Mouse (Mus musculus): ENCODE data around the gene Gm5346. TPM values are rescaled to one million over a fixed set of nuclear protein-coding genes. Genes with fewer than 3 reads are reported as not detected.
"Not testable (repeated sequence)": the region's sequence is repeated elsewhere in the genome, so short reads cannot be mapped to it uniquely, and the experiment has no call there.

The Gm5346 gene
- polyA plus RNA-seq (2015; fragmentation: Nextera tagmentation; extraction: Ambion mirVana), result not detected in 2 replicates

DNA sequence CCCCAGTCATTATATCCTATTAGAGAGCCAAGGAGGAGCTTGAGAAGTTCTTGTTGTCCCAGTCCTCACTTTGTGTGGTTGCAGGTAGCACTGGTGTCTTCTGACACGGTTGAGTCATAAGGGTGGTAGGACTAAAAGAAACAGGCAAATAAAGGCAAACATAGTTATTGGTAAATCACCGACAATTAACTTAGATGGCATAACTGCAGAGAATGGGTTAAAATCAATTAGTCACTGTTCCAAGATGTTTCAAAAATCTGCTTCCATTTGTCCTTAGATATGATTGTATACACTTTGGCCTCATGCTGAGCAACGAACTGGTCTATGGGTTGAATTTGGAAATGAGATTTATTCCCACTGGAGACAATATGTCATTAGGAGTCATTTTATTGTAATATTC is at the start of gene Gm5346:
TSS of gene Gm5346 (minus strand) at position 101 of the 400 bp plus-strand sequence.
- Histone ChIP-seq H3K9me3 (replicated peaks) (no peaks in the 10 kb centered on the region), H3K36me3 (no peaks in the 10 kb centered on the region), H3K4me2 (replicated peaks) (no peak within 1 kb of the TSS), H3K4me3 (replicated peaks) (no peak within 1 kb of the TSS), H3K9ac (no peak within 1 kb of the TSS), H3K27me3 (no peaks in the 10 kb centered on the region), H3K27ac (replicated peaks) (no peak within 1 kb of the TSS), H3K4me1 (no peaks in the 10 kb centered on the region)
- no peak for ATAC-seq (ENCODE audit: insufficient number of reproducible peaks, low FRiP score, low TSS enrichment, low read depth)
- WGBS, result 87% methylated on average over 3 of the region's 3 CpGs

GRCm38 (mm10) chr8:43616046-43616445 is 11.0 kb downstream of the Gm5346 start:
- no peak for ATAC-seq (ENCODE audit: insufficient number of reproducible peaks, low FRiP score, low TSS enrichment, low read depth)
- Histone ChIP-seq H3K36me3 (no peaks in the 10 kb centered on the region), H3K27me3 (no peaks in the 10 kb centered on the region), H3K9me3 (replicated peaks) (no peaks in the 10 kb centered on the region), H3K4me2 (replicated peaks) (no peak overlapping the region), H3K9ac (no peak overlapping the region), H3K4me1 (no peaks in the 10 kb centered on the region), H3K27ac (replicated peaks) (no peak overlapping the region), H3K4me3 (replicated peaks) (no peak overlapping the region)
- 100% methylated on average over 1 of the region's 1 CpGs for WGBS

- H3K4me3 ChIP-seq (replicated peaks); H3K4me2 ChIP-seq (replicated peaks); ATAC-seq (ENCODE audit: insufficient number of reproducible peaks, low FRiP score, low TSS enrichment, low read depth); H3K4me1 ChIP-seq; H3K27me3 ChIP-seq; H3K9ac ChIP-seq; H3K9me3 ChIP-seq (replicated peaks); H3K27ac ChIP-seq (replicated peaks); H3K36me3 ChIP-seq: not testable (repeated sequence)
- WGBS, result 81% methylated on average over 13 of the region's 13 CpGs
These were observed 23.4 kb downstream of the Gm5346 start for GRCm38 (mm10) chr8:43603657-43604056.

DNA sequence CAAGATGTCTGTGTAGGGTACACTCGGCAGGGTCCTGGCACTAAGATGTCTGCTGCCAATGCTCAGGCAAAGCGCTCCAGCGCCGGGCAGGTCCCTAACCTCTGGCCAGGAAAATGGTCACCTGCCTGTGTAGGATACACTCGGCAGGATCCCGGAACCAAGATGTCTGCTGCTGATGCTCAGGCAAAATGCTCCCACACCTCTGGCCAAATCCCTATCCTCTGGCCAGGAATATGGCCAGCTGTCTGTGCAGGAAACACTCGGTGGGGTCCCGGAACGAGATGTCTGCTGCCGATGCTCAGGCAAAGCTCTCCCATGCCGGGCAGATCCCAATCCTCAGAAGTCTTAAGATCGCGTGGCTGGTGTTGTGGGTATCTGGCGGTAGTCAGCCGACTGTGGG is 23.9 kb downstream of the Gm5346 start:
- H3K9ac ChIP-seq; H3K4me3 ChIP-seq (replicated peaks); H3K36me3 ChIP-seq; ATAC-seq (ENCODE audit: insufficient number of reproducible peaks, low FRiP score, low TSS enrichment, low read depth); H3K27me3 ChIP-seq; H3K4me1 ChIP-seq; H3K27ac ChIP-seq (replicated peaks); H3K9me3 ChIP-seq (replicated peaks); H3K4me2 ChIP-seq (replicated peaks): not testable (repeated sequence)
- WGBS, result 96% methylated on average over 15 of the region's 15 CpGs

DNA sequence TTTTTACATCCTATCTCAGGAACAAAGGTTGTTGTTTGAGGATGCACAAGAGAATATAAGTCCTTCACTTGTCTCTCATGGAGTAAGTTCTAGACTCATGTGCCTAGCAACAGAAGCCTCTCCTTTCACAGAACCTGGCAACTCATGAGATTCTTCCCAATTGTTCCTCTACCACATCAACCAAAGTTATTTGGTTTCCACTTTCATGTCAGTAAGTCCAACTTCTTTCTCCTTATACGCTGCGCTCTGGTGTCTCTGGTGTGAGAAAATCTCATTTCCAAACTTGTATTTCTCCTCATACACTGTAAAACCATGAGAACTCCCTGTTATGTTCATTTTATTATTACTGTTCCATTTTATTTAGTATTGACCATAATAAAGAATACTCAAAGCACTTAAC is 50.5 kb downstream of the Gm5346 start, which contains the start of gene Adam26a:
TSS of gene Adam26a (minus strand) at position 101 of the 400 bp plus-strand sequence.
- not testable (repeated sequence) for H3K9ac ChIP-seq; H3K9me3 ChIP-seq (replicated peaks); H3K27me3 ChIP-seq; H3K36me3 ChIP-seq; H3K27ac ChIP-seq (replicated peaks); H3K4me1 ChIP-seq; H3K4me3 ChIP-seq (replicated peaks); ATAC-seq (ENCODE audit: insufficient number of reproducible peaks, low FRiP score, low TSS enrichment, low read depth); H3K4me2 ChIP-seq (replicated peaks)
- WGBS, result 92% methylated on average over 2 of the region's 2 CpGs

Other genes starting within 250 kb of the Gm5346 start
- gene Adam26b, start 99.2 kb downstream of the Gm5346 start, polyA plus RNA-seq (2015; fragmentation: Nextera tagmentation; extraction: Ambion mirVana), result not detected in 2 replicates
- not detected in 2 replicates for gene Adam26a, start 50.6 kb downstream of the Gm5346 start, polyA plus RNA-seq (2015; fragmentation: Nextera tagmentation; extraction: Ambion mirVana)
- not detected in 2 replicates for gene Adam34, start 82.8 kb upstream of the Gm5346 start, polyA plus RNA-seq (2015; fragmentation: Nextera tagmentation; extraction: Ambion mirVana)

Data from embryonic facial prominence, embryonic 15.5 days (tissue).